In the genomic region with DNA sequence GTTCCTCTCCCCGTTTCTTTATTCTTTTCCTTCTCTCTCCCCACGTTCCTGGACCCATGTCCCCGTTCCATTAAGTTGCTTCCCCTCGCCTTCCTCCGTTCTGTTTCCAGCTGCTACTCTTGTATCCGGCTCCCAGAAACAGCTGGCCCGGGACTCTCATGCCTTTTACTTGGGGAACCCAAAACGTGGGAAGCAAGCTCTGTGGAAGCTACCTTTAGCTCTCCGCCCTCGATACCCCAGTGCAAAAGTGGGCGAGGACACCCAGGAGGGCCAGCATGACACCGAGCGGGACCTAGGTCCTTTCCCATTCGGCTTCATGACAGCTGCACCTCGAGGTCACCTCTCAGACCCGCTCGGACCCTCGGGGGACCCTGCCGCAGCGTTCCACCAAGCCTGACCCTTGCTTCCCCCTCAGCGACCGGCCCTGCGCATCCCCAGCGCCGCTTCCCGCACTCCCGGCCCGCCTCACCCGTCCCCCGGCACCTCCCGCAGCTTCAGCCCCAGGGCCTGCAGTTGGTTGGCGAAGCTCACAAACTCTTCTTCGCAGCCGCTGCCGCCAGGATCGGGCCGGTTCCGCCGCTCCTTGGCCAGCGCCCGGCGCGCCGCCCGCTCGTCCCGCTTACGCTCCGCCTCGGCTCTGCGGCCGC, we compare ENCODE assay signal across 1 mouse cellular context.
TF ChIP-seq lines count a peak whose summit lies in the region.

No protein-coding gene starts in this region.

TF ChIP-seq in MEL, 35 proteins besides CTCF, POLR2A, EP300 and RAD21:
- TF ChIP-seq MAX (IDR thresholded peaks at IDR 0.05; ENCODE audit: low read length) (no peak), UBTF (IDR thresholded peaks at IDR 0.05; ENCODE audit: borderline replicate concordance, insufficient read depth, low read depth, low read length) (0 out of 2 replicates have a peak, but pooled peaks have one; percentile 38), TCF12 (IDR thresholded peaks at IDR 0.05; ENCODE audit: low read depth, low read length) (no peak)
